Mouse (Mus musculus) cortical plate, adult 2 months (tissue): Measurements from ENCODE around the gene Fam89b.
A peak's percentile ranks its signal among the peaks of the same experiment; 100 is the strongest.

Experiments used
- CTCF ChIP-seq: fragments of 200-500 bp; IDR thresholded peaks from 2 replicates; pipeline ENCODE4 v1.5.1; 2011; ENCODE audit warnings: mild to moderate bottlenecking, control low read depth, low read length; ENCODE audit not compliant: insufficient read depth; ENCODE audit errors: extremely low read depth
- POLR2A ChIP-seq: fragments of 200-500 bp; IDR thresholded peaks from 2 replicates; pipeline ENCODE4 v1.6.1; 2011; ENCODE audit warnings: mild to moderate bottlenecking, low read length, control low read depth; ENCODE audit not compliant: insufficient read depth; ENCODE audit errors: extremely low read depth

- peak; percentile 85; the same call in 1 of the 2 replicates for TF ChIP-seq POLR2A
- no peak for TF ChIP-seq CTCF
These were observed 2.0 kb upstream of the Fam89b start for GRCm38 (mm10) chr19:5731264-5731978.
